Mouse (Mus musculus): ENCODE measurements at regions not wholly inside any gene's neighbourhood (a gene's known extent, or its start where the extent isn't known, plus 50 kb on each side); places are given as distances from the start of the nearest gene placed in this dataset. TPM values are rescaled to one million over a fixed set of nuclear protein-coding genes. Genes with fewer than 3 reads are reported as not detected.

GRCm38 (mm10) chr9:112340363-112340762 is 104.6 kb upstream of the Arpp21 start:
- Histone ChIP-seq H3K27ac (ENCODE audit: low read length) (no peak overlapping the region), H3K36me3 (ENCODE audit: insufficient read depth, low read length) (no peaks in the 10 kb centered on the region), H3K4me3 (ENCODE audit: low read depth, low read length) (no peak overlapping the region), H3K9me3 (ENCODE audit: low read length) (no peaks in the 10 kb centered on the region), H3K4me2 (replicated peaks; ENCODE audit: low read depth, low read length) (no peak overlapping the region), H3K9ac (replicated peaks; ENCODE audit: low read depth) (no peak overlapping the region), H3K4me1 (ENCODE audit: insufficient read depth, low read depth, low read length) (no peaks in the 10 kb centered on the region), H3K27me3 (replicated peaks; ENCODE audit: insufficient read depth, low read length) (no peaks in the 10 kb centered on the region)
- TF ChIP-seq EP300 (IDR thresholded peaks at IDR 0.05) (no peak), CTCF (IDR thresholded peaks at IDR 0.05) (no peak)
- DNase-seq (ENCODE audit: low spot score) (no peak), ATAC-seq (no peak)
- WGBS: 65% methylated on average over 2 of the region's 2 CpGs

- no peak for TF ChIP-seq CTCF (IDR thresholded peaks at IDR 0.05)
- TF ChIP-seq EP300 (IDR thresholded peaks at IDR 0.05): no peak
- Histone ChIP-seq H3K27me3 (replicated peaks; ENCODE audit: insufficient read depth, low read length) (no peaks in the 10 kb centered on the region), H3K4me1 (ENCODE audit: insufficient read depth, low read depth, low read length) (no peaks in the 10 kb centered on the region), H3K36me3 (ENCODE audit: insufficient read depth, low read length) (no peaks in the 10 kb centered on the region), H3K9me3 (ENCODE audit: low read length) (no peaks in the 10 kb centered on the region), H3K27ac (ENCODE audit: low read length) (no peak overlapping the region), H3K4me2 (replicated peaks; ENCODE audit: low read depth, low read length) (no peak overlapping the region), H3K4me3 (ENCODE audit: low read depth, low read length) (no peak overlapping the region), H3K9ac (replicated peaks; ENCODE audit: low read depth) (no peak overlapping the region)
- 72% methylated on average over 5 of the region's 5 CpGs for WGBS
- DNase-seq (ENCODE audit: low spot score) (no peak), ATAC-seq (no peak)
Measured at GRCm38 (mm10) chr9:112320016-112320415, 84.3 kb upstream of the Arpp21 start.

GRCm38 (mm10) chr9:112308950-112309349 is 73.2 kb upstream of the Arpp21 start:
- DNase-seq (ENCODE audit: low spot score) (peak; percentile 30), ATAC-seq (0 out of 2 replicates have a peak, but pooled peaks have one; percentile 33)
- H3K27ac ChIP-seq (ENCODE audit: low read length): no peak overlapping the region
- no peaks in the 10 kb centered on the region for H3K36me3 ChIP-seq (ENCODE audit: insufficient read depth, low read length)
- H3K27me3 ChIP-seq (replicated peaks; ENCODE audit: insufficient read depth, low read length): no peaks in the 10 kb centered on the region
- TF ChIP-seq EP300 (IDR thresholded peaks at IDR 0.05) (no peak), CTCF (IDR thresholded peaks at IDR 0.05) (no peak)
- H3K4me3 ChIP-seq (ENCODE audit: low read depth, low read length): no peak overlapping the region
- no peaks in the 10 kb centered on the region for H3K4me1 ChIP-seq (ENCODE audit: insufficient read depth, low read depth, low read length)
- H3K9me3 ChIP-seq (ENCODE audit: low read length): no peaks in the 10 kb centered on the region
- 35% methylated on average over 5 of the region's 5 CpGs for whole genome bisulfite sequencing
- no peak overlapping the region for H3K4me2 ChIP-seq (replicated peaks; ENCODE audit: low read depth, low read length)
- H3K9ac ChIP-seq (replicated peaks; ENCODE audit: low read depth): no peak overlapping the region

- Histone ChIP-seq H3K27ac (ENCODE audit: low read length) (no peak overlapping the region), H3K4me3 (ENCODE audit: low read depth, low read length) (no peak overlapping the region), H3K9ac (replicated peaks; ENCODE audit: low read depth) (no peak overlapping the region), H3K4me2 (replicated peaks; ENCODE audit: low read depth, low read length) (no peak overlapping the region), H3K27me3 (replicated peaks; ENCODE audit: insufficient read depth, low read length) (no peaks in the 10 kb centered on the region), H3K4me1 (ENCODE audit: insufficient read depth, low read depth, low read length) (no peaks in the 10 kb centered on the region), H3K9me3 (ENCODE audit: low read length) (no peaks in the 10 kb centered on the region), H3K36me3 (ENCODE audit: insufficient read depth, low read length) (no peaks in the 10 kb centered on the region)
- WGBS: 64% methylated on average over 4 of the region's 4 CpGs
- ATAC-seq (no peak), DNase-seq (ENCODE audit: low spot score) (no peak)
- TF ChIP-seq EP300 (IDR thresholded peaks at IDR 0.05) (no peak), CTCF (IDR thresholded peaks at IDR 0.05) (no peak)
Measured at GRCm38 (mm10) chr9:112307837-112308236, 72.1 kb upstream of the Arpp21 start.

- no peak overlapping the region for H3K9ac ChIP-seq (replicated peaks; ENCODE audit: low read depth)
- H3K36me3 ChIP-seq (ENCODE audit: insufficient read depth, low read length): no peaks in the 10 kb centered on the region
- TF ChIP-seq EP300 (IDR thresholded peaks at IDR 0.05) (no peak), CTCF (IDR thresholded peaks at IDR 0.05) (no peak)
- H3K4me1 ChIP-seq (ENCODE audit: insufficient read depth, low read depth, low read length): no peaks in the 10 kb centered on the region
- WGBS: 77% methylated on average over 3 of the region's 3 CpGs
- no peaks in the 10 kb centered on the region for H3K9me3 ChIP-seq (ENCODE audit: low read length)
- H3K27ac ChIP-seq (ENCODE audit: low read length): no peak overlapping the region
- H3K27me3 ChIP-seq (replicated peaks; ENCODE audit: insufficient read depth, low read length): no peaks in the 10 kb centered on the region
- ATAC-seq (no peak), DNase-seq (ENCODE audit: low spot score) (no peak)
- no peak overlapping the region for H3K4me3 ChIP-seq (ENCODE audit: low read depth, low read length)
- no peak overlapping the region for H3K4me2 ChIP-seq (replicated peaks; ENCODE audit: low read depth, low read length)
Measured at GRCm38 (mm10) chr9:112291875-112292274, 56.1 kb upstream of the Arpp21 start.

Small RNA genes lying in the stretch of these regions (microRNA-seq; reads per million reads assigned to microRNA genes)
- not detected for gene Gm27847

Measured in lung, postnatal 0 days (tissue).